Mouse (Mus musculus): Measurements from ENCODE around the gene Usp9y. TPM values are rescaled to one million over a fixed set of nuclear protein-coding genes. Genes with fewer than 3 reads are reported as not detected.

Usp9y gene
- not detected for total RNA-seq (2021)
- long read RNA-seq: 0 reads

DNA sequence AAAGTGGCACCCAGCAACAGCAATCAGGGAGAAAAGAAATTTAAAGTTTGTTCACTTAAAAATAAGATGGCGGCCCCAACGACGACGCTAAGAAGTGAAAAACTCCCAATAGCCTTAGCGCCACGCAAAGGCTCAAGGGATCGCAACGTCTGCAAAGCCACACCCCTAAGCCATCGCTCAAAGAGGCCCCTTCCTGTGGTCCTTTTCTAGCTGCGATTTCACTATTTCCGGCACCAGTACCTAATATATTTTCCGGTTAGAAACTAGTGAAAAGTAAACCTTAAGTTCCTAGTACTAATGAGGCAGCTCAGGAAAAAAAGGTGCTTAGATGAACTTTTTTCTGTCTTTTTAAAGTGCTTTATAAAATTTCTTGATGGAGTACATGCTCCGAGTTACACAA lies at the start of gene Usp9y:
Gene Usp9y (minus strand): TSS at position 101 of the 400 bp plus-strand sequence.
- no peak for DNase-seq (ENCODE audit: low spot score in 2 of 2)

GRCm38 (mm10) chrY:1293708-1294107 lies 165.9 kb downstream of the Usp9y start:
- DNase-seq (ENCODE audit: low spot score in 2 of 2): no peak

DNA sequence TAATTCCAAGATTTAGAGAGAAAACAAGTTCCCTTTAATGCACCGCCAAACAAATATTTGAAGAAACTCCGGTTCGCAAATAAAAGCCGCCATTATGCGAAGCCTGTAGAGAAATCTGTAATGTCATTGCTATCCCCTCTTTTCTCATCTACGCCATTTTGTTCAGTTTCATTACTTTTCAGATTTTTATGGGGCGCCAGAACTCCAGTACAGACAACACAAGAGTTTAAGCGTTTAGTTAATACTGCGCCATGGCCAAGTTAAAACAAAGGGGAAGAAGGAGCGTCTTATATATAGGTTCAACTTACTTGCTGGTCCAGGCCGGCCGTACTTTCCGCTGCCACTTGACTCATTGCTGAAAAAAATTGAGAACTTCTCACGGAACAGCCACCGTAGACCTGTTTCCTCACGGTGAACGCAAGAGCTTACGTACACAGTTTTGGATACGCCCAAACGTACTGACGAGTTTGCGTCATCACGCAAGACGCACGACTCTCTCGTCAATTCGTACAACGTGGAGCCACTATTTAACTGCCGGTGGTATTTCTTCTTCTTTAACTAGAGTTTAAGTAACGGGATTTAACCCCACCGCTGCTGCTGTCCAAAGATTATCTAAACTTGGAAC lies 173.3 kb downstream of the Usp9y start, which contains the start of gene Ddx3y:
Gene Ddx3y (minus strand): TSS at position 459 of the 625 bp plus-strand sequence.
- peak in 1 of 2 experiments; percentile 51 for DNase-seq (ENCODE audit: low spot score in 2 of 2)

DNA sequence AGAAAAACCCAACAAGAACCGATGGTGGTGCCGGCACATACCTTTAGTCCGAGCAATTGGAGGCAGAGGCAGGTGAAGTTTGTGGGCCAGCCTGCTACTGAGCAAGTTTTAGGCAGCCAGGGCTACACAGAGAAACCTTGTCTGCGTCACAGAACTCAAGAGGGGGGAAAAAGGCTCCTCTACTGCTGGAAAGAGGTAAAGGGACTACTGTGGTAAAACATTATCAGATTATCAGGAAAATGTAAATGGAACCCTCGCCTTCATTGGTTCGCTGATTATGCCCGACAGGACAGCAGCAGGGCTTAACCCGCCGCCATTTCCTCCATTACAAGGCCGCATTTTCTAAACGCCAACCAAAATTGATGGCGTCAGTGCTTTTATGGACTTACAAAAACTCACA lies 173.8 kb downstream of the Usp9y start:
- DNase-seq (ENCODE audit: low spot score in 2 of 2): peak in 1 of 2 experiments; percentile 22

Other genes starting within 250 kb of the Usp9y start
- gene Uty, start 214.0 kb downstream of the Usp9y start, total RNA-seq (2021): 10 to 100 TPM in 1 of 2 experiments, not detected in 1; 23.8 TPM
- gene Ddx3y, start 173.2 kb downstream of the Usp9y start, total RNA-seq (2021): 10 to 100 TPM in 1 of 2 experiments, not detected in 1; 58.5 TPM